15 mouse cellular contexts compared by ENCODE assay signal in the genomic region with DNA sequence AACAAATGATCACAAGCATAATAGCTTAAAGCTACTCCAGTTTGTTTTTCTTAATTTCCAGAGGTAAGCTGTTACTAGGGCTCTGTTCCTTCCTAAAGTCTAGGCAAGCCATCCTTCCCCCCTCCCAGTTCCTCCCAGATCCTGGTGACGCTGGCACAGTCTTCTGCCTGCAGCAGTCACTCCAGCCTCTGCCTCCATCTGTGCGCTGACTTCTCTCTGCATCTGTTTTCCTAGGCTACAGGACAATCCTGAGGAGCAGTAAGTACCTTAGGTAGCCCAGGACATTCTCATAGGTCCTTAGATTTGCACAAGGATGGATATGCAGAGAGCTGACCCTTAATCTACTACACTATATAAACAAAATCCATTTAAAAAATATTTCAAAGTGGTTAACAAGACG.
A peak's percentile ranks its signal among the peaks of the same experiment; 100 is the strongest.
DNase-seq lines count a peak whose midpoint lies in the region; ATAC-seq lines count a peak whose summit lies in the region.
"Had no signal": no experiment of that assay in that cellular context is flagged by ENCODE, and none has a peak within 500 bp of the region (broad histone marks: within the 10 kb centered on the region; RNA-seq: fewer than 3 reads in every experiment).

No protein-coding gene starts in this region.

- intact Hi-C loops in left cerebral cortex, postnatal 14 days (cut with DNase I), result no loop called here

- H3K9me3 ChIP-seq in forebrain, embryonic 14.5 days (replicated peaks; ENCODE audit: control insufficient read depth, low read length), result no peaks in the 10 kb centered on the region
- H3K9me3 ChIP-seq in forebrain, embryonic 12.5 days, result no peaks in the 10 kb centered on the region
- H3K9me3 ChIP-seq: embryonic facial prominence, embryonic 10.5 days; limb, embryonic 15.5 days had no signal

- H3K27ac ChIP-seq in forebrain, embryonic 14.5 days (ENCODE audit: low read depth, low read length), result no peak overlapping the region
- no peak overlapping the region for H3K27ac ChIP-seq in forebrain, embryonic 12.5 days
- H3K27ac ChIP-seq: embryonic facial prominence, embryonic 10.5 days; limb, embryonic 15.5 days had no signal

- no peak overlapping the region for H3K4me2 ChIP-seq in forebrain, embryonic 14.5 days (ENCODE audit: low read length)
- no peak overlapping the region for H3K4me2 ChIP-seq in forebrain, embryonic 12.5 days
- H3K4me2 ChIP-seq: limb, embryonic 15.5 days had no signal

- H3K27me3 ChIP-seq in forebrain, embryonic 14.5 days (replicated peaks; ENCODE audit: control insufficient read depth, insufficient read depth, low read length), result no peaks in the 10 kb centered on the region
- H3K27me3 ChIP-seq in forebrain, embryonic 12.5 days, result no peaks in the 10 kb centered on the region
- H3K27me3 ChIP-seq: limb, embryonic 15.5 days had no signal

- H3K36me3 ChIP-seq in forebrain, embryonic 14.5 days (ENCODE audit: control insufficient read depth, insufficient read depth, low read length), result no peaks in the 10 kb centered on the region
- H3K36me3 ChIP-seq in forebrain, embryonic 12.5 days (replicated peaks), result no peaks in the 10 kb centered on the region
- H3K36me3 ChIP-seq: limb, embryonic 15.5 days had no signal

- H3K4me1 ChIP-seq in forebrain, embryonic 14.5 days (ENCODE audit: control insufficient read depth, insufficient read depth, low read length), result no peaks in the 10 kb centered on the region
- H3K4me1 ChIP-seq in forebrain, embryonic 12.5 days, result peaks cover 13% of the 10 kb centered on the region

- no peak for ATAC-seq in forebrain, embryonic 14.5 days
- ATAC-seq in forebrain, embryonic 12.5 days (ENCODE audit: low FRiP score), result no peak
- ATAC-seq in cerebellum, adult (ENCODE audit: insufficient number of reproducible peaks, low FRiP score, low TSS enrichment), result no peak
- ATAC-seq: intestine, postnatal 0 days had no signal

- H3K4me3 ChIP-seq in forebrain, embryonic 14.5 days (ENCODE audit: low read depth, low read length), result no peak overlapping the region
- no peak overlapping the region for H3K4me3 ChIP-seq in forebrain, embryonic 12.5 days (replicated peaks)
- H3K4me3 ChIP-seq: embryonic facial prominence, embryonic 10.5 days; limb, embryonic 15.5 days had no signal

- DNase-seq in forebrain, embryonic 14.5 days (ENCODE audit: low spot score), result peak; percentile 40
- DNase-seq in kidney, postnatal 14 days, result peak; percentile 17
- no peak for DNase-seq in kidney, postnatal 10 days
- peak; percentile 88 for DNase-seq in brain, adult 2 months (ENCODE audit: low read depth, low spot score)
- peak; percentile 23 to 52 for DNase-seq in left cerebral cortex, postnatal 14 days (ENCODE audit: low spot score in 2 of 2)
- no peak for DNase-seq in gastrocnemius, postnatal 4 days (ENCODE audit: low spot score in 2 of 2)
- DNase-seq: cerebellum, adult 2 months; gastrocnemius, postnatal 36 days; lung, postnatal 14 days; midbrain, embryonic 14.5 days had no signal

- WGBS in forebrain, embryonic 14.5 days, result 58% methylated on average over 3 of the region's 3 CpGs
- 59% methylated on average over 3 of the region's 3 CpGs for WGBS in forebrain, embryonic 12.5 days

- H3K9ac ChIP-seq in forebrain, embryonic 14.5 days (ENCODE audit: low read length), result no peak overlapping the region
- no peak overlapping the region for H3K9ac ChIP-seq in forebrain, embryonic 12.5 days
- H3K9ac ChIP-seq: limb, embryonic 15.5 days had no signal

Comparison
In these comparisons a context has a peak if more than half of its experiments do, and no peak if none do; other contexts are left out.
1. DNase-seq: peak in forebrain, embryonic 14.5 days (single experiment), kidney, postnatal 14 days (single experiment), brain, adult 2 months (single experiment) and left cerebral cortex, postnatal 14 days (2 of 2); none in kidney, postnatal 10 days (single experiment) and gastrocnemius, postnatal 4 days (0 of 2).